Mouse (Mus musculus): ENCODE data around the gene Slc22a13.
"Not testable (repeated sequence)": the region's sequence is repeated elsewhere in the genome, so short reads cannot be mapped to it uniquely, and the experiment has no call there.

Gene Slc22a13

DNA sequence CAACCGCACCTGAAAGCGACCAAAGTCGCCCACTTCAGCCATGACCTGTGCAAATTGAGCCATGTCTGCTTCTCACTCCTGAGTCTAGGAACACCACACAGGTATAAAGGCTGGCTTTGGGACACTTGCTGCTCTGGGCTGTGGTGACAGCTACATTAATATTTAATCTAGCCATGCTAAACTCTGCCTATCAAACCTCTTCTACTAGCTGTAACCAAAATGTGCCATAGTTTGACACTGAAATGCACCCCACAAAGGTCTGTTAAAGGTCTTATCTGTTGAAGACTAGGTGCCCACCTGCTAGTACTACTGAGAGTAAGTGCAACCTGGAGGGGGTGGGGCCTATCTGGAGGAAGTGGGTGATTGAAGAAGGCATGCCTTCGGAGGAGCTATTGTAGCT is at the start of gene Slc22a13:
Gene Slc22a13, minus strand, starts transcription at position 101 of the 400 bp plus-strand sequence.
- DNase-seq (ENCODE audit: low spot score in 2 of 2): no peak

GRCm38 (mm10) chr9:119258128-119258527 is 49.2 kb upstream of the Slc22a13 start:
- no peak for DNase-seq (ENCODE audit: low spot score in 2 of 2)

DNA sequence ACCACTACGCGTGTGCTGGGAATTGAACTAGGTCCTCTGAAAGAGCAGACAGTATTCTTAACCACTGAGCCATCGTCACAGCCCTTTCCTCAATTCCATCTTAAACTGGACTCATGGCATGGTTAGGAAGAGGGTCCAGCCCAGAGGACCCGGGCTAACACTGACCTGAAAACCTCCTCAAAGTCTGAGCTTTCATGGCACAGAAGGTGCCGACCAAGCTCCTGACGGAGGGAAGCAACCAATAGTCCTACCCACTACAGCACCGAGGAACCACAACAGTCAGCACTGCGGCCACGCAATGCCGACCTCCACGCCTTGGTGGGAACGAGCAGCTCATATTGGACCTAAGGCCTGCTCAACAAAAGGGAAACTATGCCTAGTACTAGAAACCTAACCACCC is 47.3 kb upstream of the Slc22a13 start:
- DNase-seq (ENCODE audit: low spot score in 2 of 2): no peak

GRCm38 (mm10) chr9:119255096-119255495 is 46.2 kb upstream of the Slc22a13 start:
- no peak for DNase-seq (ENCODE audit: low spot score in 2 of 2)

DNA sequence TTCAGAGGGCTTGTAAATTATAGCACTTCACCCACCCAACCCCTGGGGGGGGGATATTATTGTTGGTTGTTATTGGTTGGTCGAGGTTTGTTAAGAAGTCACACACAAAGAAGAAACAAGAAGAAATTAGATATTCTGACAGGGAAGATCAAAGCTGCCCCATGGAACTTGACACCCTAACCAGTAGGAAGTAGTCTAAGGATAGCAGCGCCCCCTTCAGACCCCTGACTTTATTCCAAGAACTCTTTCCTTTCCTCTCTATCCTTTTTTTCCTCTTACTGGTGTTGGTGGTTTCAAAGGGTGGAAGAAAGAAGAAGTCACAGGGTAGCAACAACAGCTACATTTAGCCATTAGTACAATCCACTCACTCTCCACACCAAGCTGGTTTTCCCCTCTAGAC is 45.3 kb upstream of the Slc22a13 start:
- no peak for DNase-seq (ENCODE audit: low spot score in 2 of 2)

DNA sequence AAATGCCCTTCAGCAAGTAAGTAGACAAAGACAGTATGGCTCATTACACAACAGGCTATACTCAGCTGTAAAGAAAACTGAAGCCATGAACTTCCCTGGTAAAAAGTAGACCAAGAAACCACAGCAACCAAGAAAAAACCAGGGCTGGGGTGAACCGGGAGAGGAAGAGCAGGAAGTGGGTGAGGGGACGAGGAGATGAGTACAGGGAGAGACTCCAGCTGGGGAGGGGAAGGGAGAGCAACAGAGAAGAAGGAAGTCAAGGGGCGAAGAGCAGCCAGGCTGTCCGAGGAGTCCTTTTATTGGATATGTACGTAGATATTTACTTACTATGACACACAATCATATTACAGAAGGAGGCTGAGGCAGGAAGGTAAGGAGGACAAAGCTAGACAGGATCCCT is 39.1 kb upstream of the Slc22a13 start:
- no peak for DNase-seq (ENCODE audit: low spot score in 2 of 2)

DNA sequence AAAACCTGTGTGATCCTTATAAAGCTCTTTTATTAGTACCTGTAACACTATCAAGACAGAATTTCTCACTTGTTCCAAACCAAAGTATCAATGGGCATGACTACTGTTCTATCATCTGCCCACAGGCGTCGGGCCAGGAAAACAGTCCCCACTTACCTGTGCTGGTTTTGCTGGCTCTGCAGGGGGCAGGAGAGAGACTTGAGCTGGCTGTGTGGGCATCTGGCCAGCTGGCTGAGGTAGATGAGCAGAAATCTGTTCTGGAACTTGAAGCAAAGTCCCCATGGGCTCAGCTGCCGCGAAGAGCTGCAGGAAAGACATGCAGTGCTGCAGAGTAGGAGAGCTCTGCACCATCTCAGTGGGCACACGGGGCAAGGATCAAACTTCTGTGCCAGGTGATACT is 37.9 kb upstream of the Slc22a13 start:
- DNase-seq (ENCODE audit: low spot score in 2 of 2): no peak

- no peak for DNase-seq (ENCODE audit: low spot score in 2 of 2)
Observed at GRCm38 (mm10) chr9:119243981-119244380, 35.1 kb upstream of the Slc22a13 start.

GRCm38 (mm10) chr9:119241169-119241865 is 32.4 kb upstream of the Slc22a13 start:
- no peak for DNase-seq (ENCODE audit: low spot score in 2 of 2)

GRCm38 (mm10) chr9:119240286-119240997 is 31.5 kb upstream of the Slc22a13 start:
- DNase-seq (ENCODE audit: low spot score in 2 of 2): no peak

GRCm38 (mm10) chr9:119239274-119239673 is 30.4 kb upstream of the Slc22a13 start:
- no peak for DNase-seq (ENCODE audit: low spot score in 2 of 2)

- no peak for DNase-seq (ENCODE audit: low spot score in 2 of 2)
Observed at GRCm38 (mm10) chr9:119238796-119239195, 29.9 kb upstream of the Slc22a13 start.

DNA sequence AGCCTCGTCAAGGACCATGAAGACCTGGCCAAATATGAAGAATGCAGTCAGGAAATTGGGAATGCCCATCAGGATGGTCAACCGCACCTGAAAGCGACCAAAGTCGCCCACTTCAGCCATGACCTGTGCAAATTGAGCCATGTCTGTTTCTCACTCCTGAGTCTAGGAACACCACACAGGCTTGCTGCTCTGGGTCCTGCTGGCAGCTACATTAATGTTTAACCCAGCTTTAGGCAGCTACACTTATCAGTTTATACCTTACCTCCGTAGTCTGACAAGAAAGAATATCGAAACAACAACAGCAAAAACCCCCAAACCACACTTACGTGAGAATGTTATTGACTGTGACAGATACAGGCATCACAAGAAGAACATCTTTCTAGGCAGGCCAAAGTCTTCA is 22.7 kb upstream of the Slc22a13 start:
- no peak for DNase-seq (ENCODE audit: low spot score in 2 of 2)

DNA sequence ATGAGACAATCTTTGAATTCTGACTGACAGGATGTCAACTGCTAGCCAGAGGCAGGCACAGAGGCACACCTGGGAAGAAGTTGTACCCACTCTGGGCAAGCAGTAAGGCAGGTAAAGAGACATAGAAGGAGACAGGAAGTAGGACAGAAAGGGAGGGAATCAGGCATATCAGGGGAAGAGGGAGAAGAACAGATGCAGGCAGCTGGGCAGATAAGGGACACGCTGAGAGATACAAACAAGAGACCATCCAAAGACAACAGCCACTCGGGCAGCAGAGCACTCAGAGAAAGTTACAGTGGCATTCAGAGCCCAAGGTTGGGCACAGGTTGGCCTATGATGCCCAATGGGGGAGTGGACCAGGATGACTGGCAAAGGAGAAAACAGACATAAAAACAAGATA is 21.9 kb upstream of the Slc22a13 start:
- no peak for DNase-seq (ENCODE audit: low spot score in 2 of 2)

- no peak for DNase-seq (ENCODE audit: low spot score in 2 of 2)
Observed at GRCm38 (mm10) chr9:119220249-119220648, 11.4 kb upstream of the Slc22a13 start.

DNA sequence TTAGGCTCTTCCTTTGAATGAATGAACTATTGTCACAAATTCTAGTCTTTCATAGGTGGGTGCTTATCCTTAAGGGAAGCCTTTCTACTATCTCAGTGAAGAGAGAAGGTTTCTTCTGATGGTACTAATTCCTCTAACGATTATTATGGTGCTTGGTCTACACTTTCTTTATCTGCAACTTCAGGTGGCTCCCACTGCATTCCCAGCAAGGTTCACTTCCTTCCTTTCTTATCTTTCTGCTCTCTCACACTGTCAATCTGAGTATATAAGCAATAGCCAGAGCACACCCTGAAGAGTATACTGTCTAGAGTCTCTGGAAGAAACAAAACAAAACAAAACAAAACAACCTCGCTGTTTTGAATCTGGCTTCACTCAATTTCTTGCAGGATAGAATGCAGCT is 10.8 kb upstream of the Slc22a13 start:
- DNase-seq (ENCODE audit: low spot score in 2 of 2): no peak

DNA sequence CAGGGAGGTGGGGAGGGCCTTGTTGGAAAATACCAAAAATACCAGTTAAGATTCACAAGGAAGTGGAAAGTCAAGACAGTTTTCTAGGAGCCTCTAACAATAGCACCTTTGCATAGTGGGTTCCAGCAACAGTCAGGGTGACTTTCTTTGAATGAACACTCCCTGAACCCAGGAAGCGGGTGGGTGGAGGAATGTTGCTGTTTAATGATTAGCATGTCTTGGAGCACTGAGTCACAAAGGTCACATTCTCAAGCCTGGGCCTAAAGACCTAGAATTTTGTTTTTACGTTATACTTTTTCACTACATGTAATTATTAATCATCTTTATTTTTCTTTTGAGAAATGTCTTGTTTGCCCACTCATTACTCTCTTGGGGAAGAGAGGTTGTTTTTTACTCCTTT is 6.4 kb upstream of the Slc22a13 start:
- DNase-seq (ENCODE audit: low spot score in 2 of 2): not testable (repeated sequence)

DNA sequence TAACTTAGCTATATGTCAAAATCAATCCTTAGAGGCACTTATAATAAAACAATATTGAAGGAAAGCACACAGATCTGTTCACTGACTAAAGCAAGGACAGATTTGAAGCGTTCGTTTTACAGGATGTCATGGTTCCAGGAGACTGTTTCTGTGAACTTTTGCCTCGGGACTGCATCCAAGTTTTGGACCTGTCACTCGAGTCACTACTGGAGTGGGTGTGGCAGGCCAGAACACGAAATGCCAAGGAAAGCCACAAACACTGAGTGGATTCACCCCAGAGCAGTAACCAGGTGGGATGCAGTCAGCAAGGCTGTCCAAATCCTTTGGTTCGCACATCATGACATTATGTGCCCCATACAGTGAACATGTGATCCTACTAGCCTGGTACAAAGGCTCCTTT is 5.7 kb upstream of the Slc22a13 start:
- no peak for DNase-seq (ENCODE audit: low spot score in 2 of 2)

- DNase-seq (ENCODE audit: low spot score in 2 of 2): no peak
Observed at GRCm38 (mm10) chr9:119212996-119213395, 4.1 kb upstream of the Slc22a13 start.

GRCm38 (mm10) chr9:119207113-119207512 is 1.8 kb downstream of the Slc22a13 start:
- DNase-seq (ENCODE audit: low spot score in 2 of 2): no peak

DNA sequence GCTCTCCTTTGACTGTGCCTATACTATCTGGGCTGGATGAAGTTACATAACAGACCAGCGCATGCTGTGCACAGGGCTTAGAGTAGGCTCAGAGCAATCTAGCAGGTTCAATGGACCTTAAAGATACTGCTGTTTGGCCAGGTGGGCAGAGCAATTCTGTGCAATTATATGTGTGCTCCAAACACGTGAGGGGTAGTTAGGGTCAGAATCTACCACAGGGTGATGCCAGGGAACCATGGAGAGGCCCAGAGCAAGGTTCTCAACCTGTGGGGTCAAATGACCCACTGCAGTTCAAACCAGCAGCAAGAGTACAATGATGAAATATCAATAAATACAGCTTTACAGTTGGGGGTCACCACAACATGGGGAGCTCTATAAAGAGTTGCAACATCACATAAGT is 2.2 kb downstream of the Slc22a13 start:
- no peak for DNase-seq (ENCODE audit: low spot score in 2 of 2)

DNA sequence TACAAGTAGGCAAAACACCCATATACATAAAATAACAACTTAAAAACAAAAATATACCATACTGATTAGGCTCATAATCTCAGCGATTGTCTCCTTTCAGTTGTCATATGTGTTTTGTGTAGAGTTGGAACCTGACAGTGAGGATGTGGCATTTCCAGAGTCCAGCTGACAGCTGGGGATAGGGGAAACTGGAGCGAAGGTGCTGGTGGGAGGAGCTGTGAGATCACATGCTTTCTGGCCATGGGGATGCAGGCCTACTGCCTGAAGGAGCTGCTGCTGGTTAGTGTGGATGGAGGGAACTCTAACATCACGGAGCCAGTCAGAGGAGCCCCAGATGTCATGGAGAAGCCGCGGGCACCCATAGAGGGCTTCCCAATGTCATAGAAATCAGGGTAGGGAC is 3.1 kb downstream of the Slc22a13 start:
- DNase-seq (ENCODE audit: low spot score in 2 of 2): no peak

GRCm38 (mm10) chr9:119203617-119204016 is 5.3 kb downstream of the Slc22a13 start:
- DNase-seq (ENCODE audit: low spot score in 2 of 2): no peak

- no peak for DNase-seq (ENCODE audit: low spot score in 2 of 2)
Observed at GRCm38 (mm10) chr9:119201653-119202052, 7.2 kb downstream of the Slc22a13 start.

Data from natural killer cell, adult 2 months (primary cell).